Mouse (Mus musculus) olfactory bulb, adult 2 months (tissue): Measurements from ENCODE around the gene Cacna2d2. TPM values are rescaled to one million over a fixed set of nuclear protein-coding genes. Genes with fewer than 3 reads are reported as not detected.

Source experiments
- H3K27ac ChIP-seq: fragments of 200-500 bp; 2 replicates; pipeline ENCODE4 v1.5.1; 2012; ENCODE audit warnings: low read depth, low read length; ENCODE audit not compliant: insufficient read depth
- H3K4me1 ChIP-seq: fragments of 200-500 bp; 2 replicates; pipeline ENCODE4 v1.6.1; 2012; ENCODE audit warnings: low read length; ENCODE audit not compliant: control insufficient read depth, insufficient read depth
- H3K4me3 ChIP-seq: fragments of 200-500 bp; 2 replicates; pipeline ENCODE4 v1.5.1; 2012; ENCODE audit warnings: mild to moderate bottlenecking, low read depth, low read length, moderate library complexity; ENCODE audit not compliant: insufficient read depth
- CTCF ChIP-seq: fragments of 200-500 bp; IDR thresholded peaks from 2 replicates; pipeline ENCODE4 v1.5.1; 2012; ENCODE audit warnings: low read depth, mild to moderate bottlenecking, low read length, moderate library complexity; ENCODE audit not compliant: insufficient read depth
- POLR2A ChIP-seq: fragments of 200-500 bp; IDR thresholded peaks from 2 replicates; pipeline ENCODE4 v1.6.1; 2012; ENCODE audit warnings: mild to moderate bottlenecking, low read depth, low read length, moderate library complexity; ENCODE audit not compliant: insufficient read depth
- WGBS: fragments of 180-500 bp; shearing (Covaris S2); methylation state at CpG from one replicate; pipeline ENCODE4 v1.1.7; 2018; 5-methylcytosine and 5-hydroxymethylcytosine counted together
- polyA plus RNA-seq: library from polyadenylated mRNA; stranded (reverse); fragments of >200 nt; gene quantifications from 2 replicates; pipeline ENCODE4 v1.2.4, GENCODE M21; 2012; ENCODE audit warnings: low replicate concordance; ENCODE audit not compliant: missing spikeins, insufficient read depth, insufficient read length

Gene Cacna2d2
- polyA plus RNA-seq, 1 experiment: not detected

DNA sequence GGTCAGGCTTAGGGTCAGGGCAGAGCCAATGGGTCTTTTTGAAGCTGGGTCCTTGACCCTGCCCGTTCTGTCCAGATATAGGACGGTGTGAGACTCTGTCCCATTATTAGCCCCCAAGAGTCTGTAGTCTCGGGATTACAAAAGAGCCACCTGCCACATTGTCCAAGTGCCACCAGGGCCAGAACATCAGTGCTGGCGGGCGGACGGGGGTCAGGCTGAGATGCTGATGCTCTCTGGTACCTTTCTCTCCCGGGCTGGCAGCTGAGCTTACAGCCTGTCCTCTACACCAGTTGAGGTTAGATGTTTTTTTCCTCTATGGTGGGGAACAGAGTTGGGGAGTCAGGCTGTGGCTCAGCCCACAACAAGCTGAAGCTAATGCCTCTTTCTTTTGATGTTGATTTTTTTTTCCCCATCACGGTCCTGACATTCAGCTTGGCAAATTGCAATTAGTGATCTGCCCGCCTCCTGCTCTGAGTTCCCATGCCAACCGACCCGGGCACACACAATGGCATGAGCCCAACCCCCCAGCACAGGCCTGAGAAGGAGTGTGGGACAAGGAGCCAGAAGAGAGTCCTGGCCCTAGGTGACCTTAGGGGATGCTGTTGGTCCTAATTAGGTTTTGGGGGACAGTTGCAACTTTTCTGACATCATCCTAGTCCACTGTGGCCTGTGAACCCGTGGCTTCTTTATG is 25.2 kb downstream of the Cacna2d2 start:
- no peak overlapping the region for H3K4me3 ChIP-seq
- H3K4me1 ChIP-seq: peaks cover 35% of the 10 kb centered on the region
- TF ChIP-seq POLR2A (no peak), CTCF (no peak)
- H3K27ac ChIP-seq: no peak overlapping the region
- whole genome bisulfite sequencing: 35% methylated on average over 12 of the region's 12 CpGs

DNA sequence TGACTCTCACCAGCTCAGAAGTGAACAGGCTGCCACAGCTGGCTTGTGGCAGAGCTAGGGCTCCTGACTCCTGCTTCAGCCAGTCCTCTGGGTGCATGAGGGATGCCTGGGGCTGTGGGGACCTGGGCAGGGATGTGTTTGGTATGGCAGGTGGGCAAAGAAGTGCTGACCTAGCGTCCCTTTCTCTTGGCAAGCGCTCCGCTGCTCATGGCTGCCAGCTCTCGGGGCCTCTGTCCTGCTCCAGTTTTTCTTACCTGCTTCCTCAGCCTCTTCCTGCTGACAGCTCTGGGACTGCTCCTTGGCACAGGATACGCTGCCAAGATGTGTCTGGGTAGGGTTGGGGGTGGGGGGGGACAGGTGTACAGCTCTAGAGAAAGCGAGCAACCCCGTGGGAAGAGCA is 28.5 kb downstream of the Cacna2d2 start:
- Histone ChIP-seq H3K4me3 (no peak overlapping the region), H3K4me1 (peaks cover 34% of the 10 kb centered on the region), H3K27ac (no peak overlapping the region)
- TF ChIP-seq POLR2A (no peak), CTCF (no peak)
- WGBS: 81% methylated on average over 7 of the region's 7 CpGs

DNA sequence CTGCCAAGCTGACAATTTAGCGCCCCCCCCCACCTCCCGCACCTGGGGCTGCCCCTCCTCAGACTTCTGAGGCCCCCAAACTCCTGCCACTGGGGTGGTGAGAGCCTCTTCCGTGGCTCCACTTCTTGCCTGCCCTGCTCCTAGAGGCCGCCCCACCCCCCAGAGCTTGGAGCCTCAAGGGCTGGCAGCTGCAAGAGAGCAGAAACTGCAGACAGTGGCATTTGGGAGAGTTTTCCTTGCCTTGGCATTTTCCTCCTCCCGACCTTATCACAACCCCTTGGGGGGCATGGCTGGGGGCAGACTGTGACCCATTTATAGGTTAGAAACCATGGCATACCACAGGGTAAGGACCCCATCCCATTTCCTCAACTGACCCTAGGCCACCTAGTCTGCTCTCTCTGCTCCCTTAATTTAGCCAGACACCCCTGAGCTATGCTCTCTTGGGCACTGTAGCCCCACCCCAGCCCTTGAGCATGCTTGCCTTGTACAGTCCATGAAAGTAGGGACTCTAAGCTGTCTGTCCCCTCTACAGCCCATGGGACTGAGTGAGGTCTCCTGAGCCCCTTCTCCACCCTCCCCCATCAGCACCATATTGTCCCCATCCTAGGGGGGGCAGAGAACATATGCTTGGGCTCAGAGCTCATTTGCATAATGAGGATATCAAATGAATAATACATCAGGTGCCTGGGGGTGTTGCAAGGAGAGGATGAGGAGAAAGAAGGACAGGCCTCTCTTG is 29.2 kb downstream of the Cacna2d2 start:
- no peak for TF ChIP-seq CTCF
- TF ChIP-seq POLR2A: no peak
- WGBS: 61% methylated on average over 5 of the region's 5 CpGs
- Histone ChIP-seq H3K4me3 (no peak overlapping the region), H3K27ac (no peak overlapping the region), H3K4me1 (peaks cover 34% of the 10 kb centered on the region)

DNA sequence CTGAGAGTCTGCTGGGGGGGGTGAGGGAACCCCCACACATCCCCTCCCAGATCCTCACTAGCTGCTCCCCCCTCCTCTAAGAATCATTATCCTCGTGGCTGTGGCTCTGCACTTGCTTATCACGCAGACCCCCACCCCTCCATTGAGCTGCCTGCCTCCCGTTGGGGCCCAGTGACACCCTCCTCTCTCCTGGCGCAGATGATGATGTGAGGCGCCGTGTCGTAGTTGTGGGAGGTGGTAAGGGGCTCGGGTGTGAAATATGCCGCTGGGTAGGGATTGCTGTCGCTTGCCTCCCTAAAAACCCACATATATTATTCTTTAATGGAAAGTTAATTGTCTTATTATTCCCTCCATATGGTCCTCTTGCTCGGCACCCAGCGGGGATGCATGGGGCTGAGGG is 31.0 kb downstream of the Cacna2d2 start:
- Histone ChIP-seq H3K4me3 (no peak overlapping the region), H3K4me1 (peaks cover 25% of the 10 kb centered on the region), H3K27ac (no peak overlapping the region)
- WGBS: 65% methylated on average over 12 of the region's 12 CpGs
- TF ChIP-seq POLR2A (no peak), CTCF (no peak)

DNA sequence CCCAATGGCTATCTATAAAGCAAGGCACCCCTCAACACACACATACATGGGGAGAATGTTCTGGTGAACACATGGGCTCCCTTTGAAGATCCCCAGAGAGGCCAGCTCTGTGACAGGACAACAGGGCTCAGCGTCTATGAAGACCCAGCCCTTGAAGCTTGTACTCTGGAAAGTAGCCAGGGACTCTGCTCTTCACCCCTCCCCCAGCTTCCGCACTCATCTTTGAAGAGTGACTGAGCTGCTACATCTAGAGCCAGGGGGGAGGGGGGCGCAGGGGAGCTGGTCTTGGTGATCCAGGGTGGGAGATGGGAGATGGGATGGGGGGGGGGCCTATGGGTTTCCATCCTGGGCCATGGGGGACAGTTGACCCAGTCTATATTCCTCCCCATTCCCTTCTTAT is 33.1 kb downstream of the Cacna2d2 start:
- no peak for TF ChIP-seq POLR2A
- TF ChIP-seq CTCF: no peak
- H3K27ac ChIP-seq: no peak overlapping the region
- WGBS: 73% methylated on average over 3 of the region's 3 CpGs
- no peak overlapping the region for H3K4me3 ChIP-seq
- peaks cover 21% of the 10 kb centered on the region for H3K4me1 ChIP-seq

DNA sequence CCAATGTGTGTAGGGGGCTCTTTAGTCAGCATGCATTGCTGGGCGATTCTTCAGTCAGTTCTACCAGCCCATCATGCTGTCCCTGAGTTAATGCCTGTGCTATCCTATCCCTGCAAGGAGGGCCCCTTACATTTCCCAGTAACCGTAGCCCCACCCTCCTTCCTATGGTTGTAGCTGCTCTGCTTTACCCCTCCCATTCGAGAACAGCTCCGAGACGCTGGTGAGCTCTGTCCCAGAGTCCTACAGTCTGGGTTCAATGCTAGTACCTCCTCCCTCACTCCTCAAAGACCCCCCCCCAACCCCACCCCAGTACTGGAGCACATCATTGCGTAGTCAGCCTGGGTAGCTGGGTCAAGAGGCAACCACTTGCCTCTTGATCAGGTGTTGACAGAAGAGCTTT is 35.4 kb downstream of the Cacna2d2 start:
- WGBS: 62% methylated on average over 6 of the region's 6 CpGs
- TF ChIP-seq POLR2A (no peak), CTCF (no peak)
- Histone ChIP-seq H3K27ac (no peak overlapping the region), H3K4me3 (no peak overlapping the region), H3K4me1 (peaks cover 9% of the 10 kb centered on the region)

DNA sequence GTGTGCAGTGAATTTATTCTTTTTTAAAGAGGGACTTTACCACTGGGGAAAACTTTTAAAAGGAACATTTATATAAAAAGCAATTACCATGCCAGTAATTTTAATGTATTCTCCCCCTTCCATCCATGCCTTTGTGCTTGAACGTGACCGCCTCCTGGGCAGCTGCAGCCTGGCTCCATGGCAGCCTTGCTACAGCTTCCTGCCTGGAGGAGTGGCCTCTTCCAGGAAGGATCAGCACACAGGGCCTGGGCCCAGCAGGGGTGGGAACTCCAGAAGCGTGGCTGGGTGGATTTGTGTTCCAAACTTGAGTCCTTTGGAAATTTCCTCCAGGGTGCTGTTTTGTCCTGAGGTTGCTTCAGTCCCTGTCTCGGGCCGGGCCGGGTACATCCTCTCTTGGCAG is 35.9 kb downstream of the Cacna2d2 start:
- TF ChIP-seq CTCF (no peak), POLR2A (no peak)
- WGBS: 44% methylated on average over 6 of the region's 6 CpGs
- peaks cover 9% of the 10 kb centered on the region for H3K4me1 ChIP-seq
- no peak overlapping the region for H3K27ac ChIP-seq
- no peak overlapping the region for H3K4me3 ChIP-seq

DNA sequence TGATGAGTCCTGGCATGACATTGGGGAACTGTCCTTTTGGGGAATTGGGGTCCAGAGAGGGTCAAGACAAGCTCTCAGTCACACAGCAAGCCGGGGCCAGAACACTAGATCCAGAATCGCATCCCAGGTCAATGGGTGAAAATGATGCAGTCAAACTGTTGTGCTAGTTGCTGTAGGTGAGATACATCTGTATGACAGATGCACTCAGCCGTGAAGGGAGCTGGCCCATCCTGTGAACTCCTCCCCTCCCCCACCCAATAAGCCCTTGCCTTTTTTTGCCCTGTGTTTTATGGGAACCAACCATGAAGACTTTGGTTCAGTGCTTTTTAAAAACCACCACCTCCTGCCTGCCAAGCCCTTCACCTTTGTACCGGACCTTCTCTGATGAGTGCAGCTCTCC is 43.5 kb downstream of the Cacna2d2 start:
- H3K4me1 ChIP-seq: peaks cover 21% of the 10 kb centered on the region
- TF ChIP-seq POLR2A (no peak), CTCF (no peak)
- no peak overlapping the region for H3K27ac ChIP-seq
- 90% methylated on average over 4 of the region's 4 CpGs for WGBS
- H3K4me3 ChIP-seq: no peak overlapping the region

DNA sequence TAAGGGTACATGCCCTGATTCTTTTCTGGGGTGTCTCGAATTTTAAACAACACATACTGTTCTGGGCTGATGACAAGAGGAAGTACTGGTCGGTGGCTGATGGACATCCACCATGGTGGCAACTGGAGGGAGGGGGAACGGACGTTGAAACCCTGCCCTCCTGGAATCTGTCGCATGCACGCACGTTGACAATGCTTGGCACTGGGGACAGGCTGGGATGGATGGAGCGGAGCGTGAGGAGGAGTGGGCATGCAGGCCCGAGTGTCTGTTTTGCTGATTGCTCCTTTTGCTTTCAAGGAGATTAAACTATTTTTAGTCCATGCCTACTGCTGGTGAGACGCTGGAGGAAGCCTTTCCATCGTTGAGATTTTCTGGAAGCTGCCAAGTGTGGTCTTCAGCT is 43.9 kb downstream of the Cacna2d2 start:
- TF ChIP-seq CTCF (no peak), POLR2A (no peak)

More for the DNA sequence above, 43.9 kb downstream of the Cacna2d2 start:
- no peak overlapping the region for H3K27ac ChIP-seq
- 45% methylated on average over 12 of the region's 12 CpGs for WGBS
- no peak overlapping the region for H3K4me3 ChIP-seq
- H3K4me1 ChIP-seq: peaks cover 21% of the 10 kb centered on the region
